Mouse (Mus musculus) retina, postnatal 1 day (tissue): Measurements from ENCODE around the gene Aamdc.

Experiments
- DNase-seq: peaks from one replicate; pipeline ENCODE4 v3.0.0-alpha.2; 2012

The Aamdc gene

GRCm38 (mm10) chr7:97500555-97501209 is 78.6 kb downstream of the Aamdc start:
- no peak for DNase-seq
